Mouse (Mus musculus): ENCODE results near the gene Gm37240. TPM values are rescaled to one million over a fixed set of nuclear protein-coding genes. Genes with fewer than 3 reads are reported as not detected.

The Gm37240 gene
- total RNA-seq, 2 experiments from 2014 or later, result 38.8 to 39.2 TPM

DNA sequence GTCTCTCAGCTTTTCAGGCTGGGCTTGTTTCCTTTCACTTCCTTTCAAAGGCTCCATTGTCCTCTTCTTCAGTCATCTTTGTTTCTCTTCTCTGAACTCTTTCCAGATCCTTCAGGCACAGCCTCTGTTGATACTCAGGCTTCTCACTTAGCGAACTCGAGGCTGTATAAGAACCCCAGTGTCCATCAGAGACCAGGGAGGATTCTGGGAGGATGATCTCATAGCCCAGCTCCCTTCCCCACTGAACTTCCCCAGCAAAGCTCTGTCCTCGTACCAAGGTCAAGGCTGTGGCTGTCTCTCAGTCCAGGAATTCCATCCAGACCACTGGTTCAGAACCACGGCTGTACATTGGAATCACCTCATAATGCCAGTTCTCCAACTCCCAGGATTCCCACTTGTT lies 1239.7 kb downstream of the Gm37240 start:
- DNase-seq (ENCODE audit: low spot score), result no peak
- intact Hi-C loops (cut with DNase I), result no loop called here

DNA sequence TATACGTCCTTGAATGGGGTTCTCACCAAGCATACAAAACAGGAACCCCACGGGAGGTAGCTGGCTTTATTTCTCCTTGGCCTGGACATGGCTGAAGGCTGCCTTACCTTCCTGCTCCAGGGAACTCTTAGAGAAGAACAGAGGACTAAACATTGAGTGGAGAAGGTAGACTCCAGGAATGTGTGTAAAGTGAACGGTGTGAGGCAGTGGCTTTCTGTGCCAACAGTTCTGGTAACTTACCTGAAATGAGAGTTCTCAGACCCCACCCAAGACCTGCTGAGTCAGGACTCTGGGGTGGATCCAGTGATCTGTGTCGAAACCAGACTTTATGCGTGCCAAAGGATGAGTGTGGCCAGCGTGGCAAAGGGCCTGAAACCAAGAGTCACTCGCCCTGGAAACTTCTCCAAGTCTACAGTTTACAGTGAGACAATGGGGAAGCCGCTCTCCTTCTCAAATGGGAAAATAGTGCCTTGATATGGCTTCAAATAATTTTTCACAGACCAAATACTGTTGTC lies 1240.9 kb downstream of the Gm37240 start:
- intact Hi-C loops (cut with DNase I), result no loop called here
- no peak for DNase-seq (ENCODE audit: low spot score)

DNA sequence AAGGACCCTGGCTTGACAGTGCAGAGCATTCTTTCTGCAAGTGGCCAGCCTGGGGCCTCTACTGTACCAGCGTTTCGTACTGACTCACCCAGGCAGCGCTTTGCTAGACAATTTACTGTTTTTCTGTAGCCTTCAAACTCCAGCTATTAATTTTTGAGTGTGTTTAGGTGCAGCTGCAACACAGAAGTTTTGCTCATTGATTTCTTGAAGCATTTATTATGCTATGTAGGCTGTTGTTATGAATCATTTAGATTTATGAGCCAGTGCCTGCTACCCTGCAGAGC lies 1241.4 kb downstream of the Gm37240 start:
- intact Hi-C loops (cut with DNase I), result no loop called here
- DNase-seq (ENCODE audit: low spot score), result no peak

DNA sequence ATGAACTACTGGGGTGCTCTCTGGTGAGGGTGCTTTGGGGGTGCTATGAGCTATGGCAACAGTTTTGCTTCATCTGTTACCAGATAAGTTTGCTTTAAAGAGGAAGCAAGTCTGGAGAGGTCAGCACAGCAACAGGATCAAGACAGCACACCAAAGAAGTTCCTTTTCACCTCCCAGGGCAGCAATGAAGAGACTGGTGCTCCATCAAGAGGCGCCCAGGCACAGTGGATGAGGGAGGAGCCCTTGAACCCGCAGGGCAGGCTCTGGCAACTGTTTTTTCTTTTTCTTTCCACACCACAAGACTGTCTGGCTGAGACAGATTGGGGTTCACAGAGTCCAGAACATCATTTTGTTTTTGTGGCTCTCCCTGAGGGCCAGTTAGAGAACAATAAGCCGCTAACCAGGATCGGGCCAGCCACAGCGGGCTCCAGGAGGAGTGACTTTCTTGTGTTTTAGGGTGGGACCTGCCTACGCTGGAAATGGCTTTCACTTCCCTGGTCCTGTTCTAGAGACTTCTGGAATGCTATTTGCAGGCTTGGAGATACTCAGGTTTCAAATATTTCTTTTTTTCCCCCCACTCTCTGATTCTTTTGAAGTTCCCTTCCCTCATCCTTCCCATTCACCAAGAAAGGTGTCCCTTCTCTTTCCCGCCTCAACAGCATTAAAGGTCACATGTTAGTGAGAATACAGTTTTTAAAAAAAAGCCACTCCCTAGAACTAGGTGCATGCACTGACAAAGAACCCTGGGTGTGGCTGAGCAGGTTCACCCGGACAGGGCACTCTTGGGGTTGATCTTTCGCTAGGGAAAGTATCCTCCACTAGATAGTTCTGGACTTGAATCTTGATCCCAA lies 1241.9 kb downstream of the Gm37240 start:
- no peak for DNase-seq (ENCODE audit: low spot score)
- intact Hi-C loops (cut with DNase I), result no loop called here

DNA sequence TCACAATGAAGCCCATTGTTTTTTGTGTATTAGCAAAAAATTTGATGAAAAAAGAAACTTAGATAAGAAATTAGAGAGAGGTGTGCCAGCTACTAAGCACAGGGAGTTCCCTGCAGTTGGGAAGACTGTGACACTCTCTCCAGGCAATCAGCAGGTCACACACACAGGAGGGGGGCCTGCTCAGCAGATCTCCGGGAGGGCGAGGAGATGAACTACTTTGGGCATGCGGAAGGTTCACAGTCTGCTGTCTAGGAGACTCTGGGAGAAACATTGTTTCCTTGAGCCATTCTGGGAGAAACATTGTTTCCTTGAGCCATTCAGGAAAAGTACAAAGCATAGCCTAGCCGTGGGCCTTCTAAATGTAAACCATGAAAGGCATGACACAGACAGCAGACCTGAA lies 1244.4 kb downstream of the Gm37240 start:
- intact Hi-C loops (cut with DNase I), result no loop called here
- DNase-seq (ENCODE audit: low spot score), result no peak

DNA sequence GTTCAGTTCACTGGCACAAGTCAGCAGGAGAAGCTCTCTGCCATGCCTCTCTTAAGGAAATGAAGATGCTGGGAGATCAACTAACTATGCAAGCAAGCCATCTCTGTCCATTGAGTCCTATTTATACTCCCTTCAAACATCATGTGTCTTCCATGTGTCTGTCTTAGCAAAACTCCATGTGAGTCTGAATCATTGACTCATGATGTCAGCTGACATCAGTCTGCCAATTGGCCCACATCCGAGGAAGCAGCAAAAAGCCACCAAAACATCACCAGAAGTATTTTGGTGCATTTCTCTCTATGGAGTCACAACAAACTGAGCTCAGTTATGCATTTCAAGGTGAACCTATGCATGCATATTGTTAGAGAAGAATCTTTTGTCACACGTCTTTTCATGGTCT lies 1245.9 kb downstream of the Gm37240 start:
- intact Hi-C loops (cut with DNase I), result no loop called here
- DNase-seq (ENCODE audit: low spot score), result no peak

DNA sequence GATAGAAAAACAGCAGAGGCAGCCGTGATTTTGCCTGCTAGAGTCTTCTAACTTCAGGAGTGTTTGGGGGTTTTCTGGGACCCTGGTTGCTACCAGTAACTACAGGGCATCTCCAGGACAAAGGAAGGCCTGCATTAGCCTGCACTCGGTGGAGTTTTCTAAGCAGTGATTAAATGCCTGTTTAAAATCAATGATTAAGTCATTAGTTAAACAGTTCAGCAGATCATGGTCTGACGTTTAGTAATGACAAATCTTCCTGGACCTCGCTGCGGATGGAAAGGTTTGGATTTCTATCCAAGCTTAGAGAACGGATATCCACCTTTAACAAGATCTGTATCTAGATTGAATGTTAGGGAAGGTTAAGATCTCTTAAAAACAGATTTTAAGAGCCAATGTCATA lies 1246.8 kb downstream of the Gm37240 start:
- intact Hi-C loops (cut with DNase I), result no loop called here
- DNase-seq (ENCODE audit: low spot score), result no peak

DNA sequence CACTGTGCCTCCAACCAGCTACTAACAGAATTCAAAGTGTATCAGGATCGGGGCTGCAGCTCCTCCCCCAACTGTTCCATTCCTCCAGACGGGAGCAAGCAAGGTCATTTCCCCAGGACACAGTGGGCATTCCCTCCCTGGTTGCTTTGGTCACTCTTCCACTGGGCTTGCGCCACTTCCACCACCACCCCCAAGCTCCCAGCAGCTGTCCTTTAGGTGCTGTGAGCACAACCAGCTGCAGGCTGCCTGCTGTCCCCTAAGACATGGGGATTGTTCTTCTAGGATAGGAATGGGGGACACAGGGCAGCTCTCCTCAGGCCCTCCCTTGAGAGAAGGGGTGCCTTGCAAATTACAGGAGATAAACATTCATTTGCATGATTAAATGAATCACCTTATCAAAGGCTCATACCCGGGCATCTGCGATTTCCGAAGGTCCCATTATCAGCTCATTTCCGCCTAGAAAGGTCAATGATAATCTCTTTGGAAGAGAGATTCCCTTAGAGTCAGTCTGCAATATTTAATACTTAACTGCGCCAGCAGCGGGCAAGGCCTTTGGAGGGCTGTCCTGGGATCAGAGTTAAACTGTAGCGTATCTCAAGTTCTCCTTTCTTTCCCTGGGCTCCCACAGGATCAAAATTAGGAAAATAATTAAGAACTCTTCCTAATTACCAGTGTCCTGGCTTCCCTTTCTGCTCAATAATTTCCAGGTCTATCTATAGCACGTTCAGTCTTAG lies 1247.4 kb downstream of the Gm37240 start:
- intact Hi-C loops (cut with DNase I), result no loop called here
- DNase-seq (ENCODE audit: low spot score), result no peak

DNA sequence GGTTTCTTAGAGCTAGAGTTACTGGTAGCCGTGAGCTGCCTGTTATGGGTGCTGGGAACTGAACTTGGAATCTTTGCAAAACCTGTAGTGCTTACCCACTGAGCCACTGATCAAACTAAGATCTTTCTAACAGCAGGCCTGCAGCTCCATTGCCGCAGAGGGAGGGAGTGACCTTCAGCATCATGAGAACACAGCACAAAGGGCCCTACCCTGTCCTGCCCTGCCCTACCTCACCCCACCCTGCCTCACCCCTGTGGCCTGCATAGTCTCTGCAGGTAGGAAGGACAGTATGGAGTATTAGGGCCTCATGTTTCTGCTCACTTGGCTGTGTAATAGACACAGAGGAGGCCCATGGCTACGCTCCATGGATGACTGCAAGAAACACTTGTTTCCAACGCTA lies 1248.5 kb downstream of the Gm37240 start:
- intact Hi-C loops (cut with DNase I), result no loop called here
- no peak for DNase-seq (ENCODE audit: low spot score)

DNA sequence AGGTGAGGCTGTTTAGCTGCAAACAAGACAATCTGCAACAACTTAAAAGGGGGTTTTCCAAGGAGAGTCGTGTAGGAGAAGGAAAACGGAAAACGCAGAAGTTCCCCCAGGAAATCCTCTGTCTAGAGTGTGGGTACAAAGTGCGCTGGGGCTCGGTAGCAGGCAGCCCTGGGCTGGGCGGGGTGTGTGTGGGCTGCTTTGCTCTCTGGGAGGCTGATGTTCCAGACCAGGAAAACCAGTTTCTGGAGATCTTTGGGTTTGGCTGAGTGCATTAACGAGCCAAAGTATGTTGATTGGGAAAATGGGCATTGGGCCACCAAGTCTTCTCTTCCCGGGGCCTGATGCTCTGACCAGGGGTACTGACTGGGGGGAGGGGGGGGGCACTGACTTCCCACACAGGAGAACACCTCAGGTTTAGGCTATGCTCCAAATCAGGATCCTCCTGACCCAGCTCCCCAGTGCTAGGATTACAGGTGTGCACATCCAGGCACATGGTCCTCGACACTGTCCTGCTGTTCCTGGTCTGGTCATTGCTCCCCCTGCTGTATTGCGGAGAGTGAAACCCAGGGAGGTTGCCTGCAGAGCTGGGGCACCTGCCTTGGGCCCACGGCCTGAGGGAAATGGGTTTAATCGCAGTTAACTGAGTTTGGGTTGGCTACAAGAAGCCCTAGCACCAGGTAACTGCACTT lies 1249.3 kb downstream of the Gm37240 start:
- no peak for DNase-seq (ENCODE audit: low spot score)
- intact Hi-C loops (cut with DNase I), result no loop called here

DNA sequence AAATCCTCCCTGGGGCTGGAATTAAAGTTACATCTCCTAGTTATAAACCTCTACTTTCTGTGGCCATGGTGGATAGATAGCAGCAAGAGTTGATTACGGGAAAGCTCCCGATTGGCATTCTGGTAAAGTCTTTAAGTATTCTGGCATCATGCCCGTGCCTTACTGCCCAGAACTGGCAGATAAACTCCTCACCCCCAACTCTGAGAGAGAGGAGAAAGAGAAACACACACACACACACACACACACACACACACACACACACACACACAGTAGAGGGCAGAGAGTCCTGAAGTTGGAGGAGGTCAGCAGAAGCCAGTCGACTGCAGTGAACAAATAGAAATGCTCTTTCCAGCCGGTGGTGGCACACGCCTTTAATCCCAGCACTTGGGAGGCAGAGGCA lies 1250.2 kb downstream of the Gm37240 start:
- intact Hi-C loops (cut with DNase I), result no loop called here
- no peak for DNase-seq (ENCODE audit: low spot score)

DNA sequence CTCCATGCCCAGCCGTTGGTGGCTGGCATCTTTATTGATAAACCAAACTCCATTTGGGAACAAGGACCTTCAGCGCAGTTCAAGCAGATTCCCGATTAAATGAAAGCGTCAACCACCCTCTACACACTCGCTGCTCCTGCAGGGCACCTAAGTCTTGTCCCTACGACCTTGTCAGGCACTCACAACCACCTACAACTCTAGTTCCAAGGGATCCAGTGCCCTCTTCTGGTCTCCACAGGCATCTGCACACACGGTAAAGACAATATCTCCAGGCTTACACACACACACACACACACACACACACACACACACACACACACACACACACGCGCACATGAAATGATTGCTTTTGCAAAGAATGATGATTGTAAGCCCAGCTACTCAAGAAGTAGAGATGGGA lies 1255.7 kb downstream of the Gm37240 start:
- DNase-seq (ENCODE audit: low spot score), result no peak
- intact Hi-C loops (cut with DNase I), result no loop called here

DNA sequence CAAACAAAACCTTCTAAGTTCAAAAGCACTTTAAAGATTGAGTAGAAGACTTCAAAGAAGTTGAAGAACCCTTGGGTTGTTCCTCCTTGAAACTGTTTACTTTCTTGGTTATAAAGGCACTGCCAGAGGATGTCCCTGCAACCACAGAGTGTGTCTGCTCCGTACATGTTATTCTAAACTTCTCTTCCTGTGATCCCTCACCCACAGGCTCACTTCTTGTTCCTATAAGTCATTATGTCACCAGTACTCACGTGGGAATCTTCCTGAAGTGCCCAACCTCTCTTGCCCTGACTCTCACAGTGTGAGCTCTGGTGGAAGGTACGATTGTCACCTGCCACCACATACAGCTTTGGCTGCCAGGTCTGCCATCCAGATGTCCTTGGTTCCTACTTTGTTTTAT lies 1265.3 kb downstream of the Gm37240 start:
- intact Hi-C loops (cut with DNase I), result no loop called here
- no peak for DNase-seq (ENCODE audit: low spot score)

DNA sequence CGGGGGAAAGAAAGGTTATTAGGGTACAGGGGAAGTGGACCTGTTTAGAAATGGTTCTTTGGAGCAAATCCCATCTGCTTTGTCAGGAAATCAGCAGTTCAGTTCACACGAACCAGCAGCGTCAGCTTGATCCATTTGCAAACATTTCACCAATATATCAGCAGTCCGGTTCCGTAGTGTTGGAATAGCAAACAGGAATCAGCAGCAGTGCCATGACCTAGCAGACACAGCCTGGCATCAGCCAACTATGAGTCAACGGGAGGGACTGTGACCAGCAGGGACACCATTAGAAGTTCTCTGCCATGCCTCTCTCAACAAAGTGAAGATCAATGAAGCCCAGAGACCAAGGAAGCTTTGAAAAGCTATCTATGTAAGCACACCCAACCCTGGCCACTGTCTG lies 1267.6 kb downstream of the Gm37240 start:
- DNase-seq (ENCODE audit: low spot score), result no peak
- intact Hi-C loops (cut with DNase I), result loop anchor here (5.0 kb wide), 1 partner anchor 273 kb away; no protein-coding TSS in a partner anchor

DNA sequence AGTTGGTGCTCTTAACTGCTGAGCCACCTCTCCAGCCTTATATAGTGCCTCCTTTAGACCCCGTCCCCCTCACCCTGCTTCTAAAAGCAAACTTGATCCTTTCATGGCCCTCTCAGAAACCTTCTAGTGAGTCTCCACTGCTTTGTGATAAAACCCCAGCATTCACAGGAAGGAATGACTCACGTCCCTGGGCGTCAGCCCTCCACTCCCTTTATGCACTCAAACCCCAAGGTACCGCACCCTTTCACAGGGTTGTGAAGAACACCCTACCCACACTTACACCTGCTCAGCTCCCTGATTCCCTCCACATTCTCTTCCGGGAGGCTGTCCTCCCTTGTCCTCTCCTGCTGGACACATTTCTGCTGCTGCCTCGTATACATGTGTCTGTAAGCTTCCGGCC lies 1268.3 kb downstream of the Gm37240 start:
- intact Hi-C loops (cut with DNase I), result loop anchor here (5.0 kb wide), 1 partner anchor 273 kb away; no protein-coding TSS in a partner anchor
- DNase-seq (ENCODE audit: low spot score), result no peak

DNA sequence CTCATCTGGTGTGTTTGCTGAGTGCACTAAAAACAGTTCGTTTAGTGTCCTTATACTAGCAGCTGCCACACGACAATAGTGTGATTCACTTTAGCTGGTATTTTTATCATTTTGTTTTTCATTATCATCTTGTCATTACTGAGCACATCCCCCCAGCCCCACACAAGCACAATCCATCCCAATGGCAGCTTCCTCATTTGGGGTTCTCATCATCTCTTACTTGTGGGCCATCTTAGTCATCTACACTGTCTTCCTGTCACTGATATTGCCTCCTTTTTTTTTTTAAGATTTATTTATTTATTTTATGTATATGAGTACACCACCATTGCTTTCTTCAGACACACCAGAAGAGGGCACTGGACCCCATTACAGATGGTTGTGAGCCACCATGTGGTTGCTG lies 1268.7 kb downstream of the Gm37240 start:
- DNase-seq (ENCODE audit: low spot score), result no peak
- intact Hi-C loops (cut with DNase I), result loop anchor here (5.0 kb wide), 1 partner anchor 274 kb away; no protein-coding TSS in a partner anchor

DNA sequence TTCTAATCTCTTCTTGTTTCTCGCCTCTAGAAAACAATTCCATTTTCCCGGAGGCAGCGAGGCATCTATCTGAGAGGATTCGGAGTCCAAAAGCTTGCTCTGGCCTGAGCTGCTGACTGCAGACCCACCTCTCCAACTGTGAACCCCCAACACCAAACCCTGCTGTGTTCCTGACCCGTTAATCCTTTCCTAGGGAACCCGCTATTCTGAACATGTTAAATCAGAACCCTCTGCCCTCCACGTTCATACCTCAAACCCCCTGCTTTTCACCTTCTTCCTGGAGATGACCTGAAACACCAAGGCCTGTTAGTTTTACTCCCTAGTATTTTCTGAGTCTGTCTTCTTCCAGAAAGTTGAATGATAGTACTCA lies 1271.5 kb downstream of the Gm37240 start:
- intact Hi-C loops (cut with DNase I), result loop anchor here (1.0 to 5.0 kb wide), 4 partner anchors 77 to 290 kb away; no protein-coding TSS in a partner anchor
- no peak for DNase-seq (ENCODE audit: low spot score)

DNA sequence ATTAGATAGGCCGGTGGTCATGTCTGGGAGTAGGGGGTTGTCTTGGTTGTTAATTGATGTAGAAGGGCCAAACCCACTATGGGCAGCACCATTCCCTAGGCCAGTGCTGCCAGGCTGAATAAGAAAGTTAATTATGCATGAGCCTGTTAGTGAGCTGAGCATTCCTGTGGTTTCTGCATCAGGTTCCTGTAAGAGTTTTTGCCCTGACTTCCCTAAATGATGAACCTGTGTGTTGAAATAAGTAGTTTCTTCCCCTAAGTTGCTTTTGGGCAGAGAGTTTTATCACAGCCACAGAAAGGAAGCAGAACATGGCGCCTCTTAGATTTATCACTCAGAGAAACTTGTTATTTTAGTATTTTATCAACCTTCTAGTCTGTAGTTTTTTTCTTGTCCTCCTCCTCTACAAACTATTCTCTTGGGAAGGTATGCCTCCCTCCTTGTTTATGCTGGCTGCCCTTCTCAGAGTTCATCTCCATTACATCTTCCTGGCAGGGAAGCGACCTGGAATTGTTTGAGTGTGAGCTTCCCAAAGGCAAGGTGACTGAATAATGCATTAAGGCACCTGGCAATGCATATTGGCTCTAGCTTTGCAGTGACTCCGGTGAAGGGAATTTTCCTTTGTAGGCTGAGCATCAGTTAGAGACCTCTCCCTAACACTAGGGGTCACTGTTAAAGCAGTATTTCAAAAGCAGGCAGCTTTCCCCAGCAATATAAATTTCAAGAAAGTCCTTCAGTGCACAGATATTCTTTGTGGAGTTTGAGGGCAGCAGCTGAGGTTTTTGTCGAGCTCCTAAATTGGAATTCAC lies 1272.1 kb downstream of the Gm37240 start:
- DNase-seq (ENCODE audit: low spot score), result no peak
- intact Hi-C loops (cut with DNase I), result loop anchor here (2.0 to 5.0 kb wide), 2 partner anchors 228 to 277 kb away; no protein-coding TSS in a partner anchor

DNA sequence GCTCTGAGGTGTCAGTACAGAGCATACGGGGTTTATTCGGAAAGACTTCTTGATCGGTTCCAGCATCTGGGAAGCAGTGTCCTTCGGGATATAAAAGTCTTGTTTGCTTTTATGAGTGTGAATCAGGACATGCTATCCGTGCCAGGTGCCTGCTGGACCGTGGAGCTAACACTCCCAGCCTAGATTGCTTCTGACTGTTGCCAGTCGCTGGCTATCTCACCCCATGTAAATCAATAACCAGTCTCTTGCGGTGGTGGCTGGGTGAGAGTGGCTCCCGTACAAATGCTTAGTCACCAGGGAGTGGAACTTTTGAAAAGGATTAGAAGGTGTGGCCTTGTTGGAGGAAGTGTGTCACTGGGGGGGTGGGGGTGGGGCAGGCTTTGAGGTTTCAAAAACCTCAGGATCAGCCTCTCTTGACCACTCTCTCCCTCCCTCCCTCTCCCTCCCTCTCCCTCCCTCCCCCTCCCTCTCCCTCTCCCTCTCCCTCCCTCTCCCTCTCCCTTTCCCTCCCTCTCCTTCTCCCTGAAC lies 1277.1 kb downstream of the Gm37240 start:
- intact Hi-C loops (cut with DNase I), result no loop called here
- DNase-seq (ENCODE audit: low spot score), result no peak

DNA sequence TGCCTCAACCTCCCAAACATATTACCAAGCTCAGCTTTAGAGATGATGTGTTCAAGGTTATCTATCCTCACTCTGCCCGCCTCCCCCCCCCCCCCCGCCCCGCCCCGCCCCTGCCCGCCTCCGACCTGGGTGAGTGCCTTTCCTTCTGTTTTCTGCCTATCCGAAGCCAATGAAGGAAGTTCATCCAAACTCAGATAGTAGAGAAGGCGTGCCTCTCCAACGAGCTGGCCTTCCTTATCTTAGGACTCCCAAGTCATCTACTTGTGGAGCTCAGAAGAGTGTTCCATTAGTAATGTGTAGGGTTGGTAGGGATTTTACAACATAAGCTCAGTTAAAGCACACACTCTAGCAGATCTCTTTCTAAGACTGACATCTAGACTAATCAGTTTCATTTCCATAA lies 1284.1 kb downstream of the Gm37240 start:
- no peak for DNase-seq (ENCODE audit: low spot score)
- intact Hi-C loops (cut with DNase I), result no loop called here
